Mouse (Mus musculus): ENCODE results near the gene Unk. TPM values are rescaled to one million over a fixed set of nuclear protein-coding genes. Genes with fewer than 3 reads are reported as not detected.

The Unk gene
- polyA plus RNA-seq (2015; fragmentation: Nextera tagmentation; extraction: Ambion mirVana) = 8.3 and 9.1 TPM in 2 replicates

DNA sequence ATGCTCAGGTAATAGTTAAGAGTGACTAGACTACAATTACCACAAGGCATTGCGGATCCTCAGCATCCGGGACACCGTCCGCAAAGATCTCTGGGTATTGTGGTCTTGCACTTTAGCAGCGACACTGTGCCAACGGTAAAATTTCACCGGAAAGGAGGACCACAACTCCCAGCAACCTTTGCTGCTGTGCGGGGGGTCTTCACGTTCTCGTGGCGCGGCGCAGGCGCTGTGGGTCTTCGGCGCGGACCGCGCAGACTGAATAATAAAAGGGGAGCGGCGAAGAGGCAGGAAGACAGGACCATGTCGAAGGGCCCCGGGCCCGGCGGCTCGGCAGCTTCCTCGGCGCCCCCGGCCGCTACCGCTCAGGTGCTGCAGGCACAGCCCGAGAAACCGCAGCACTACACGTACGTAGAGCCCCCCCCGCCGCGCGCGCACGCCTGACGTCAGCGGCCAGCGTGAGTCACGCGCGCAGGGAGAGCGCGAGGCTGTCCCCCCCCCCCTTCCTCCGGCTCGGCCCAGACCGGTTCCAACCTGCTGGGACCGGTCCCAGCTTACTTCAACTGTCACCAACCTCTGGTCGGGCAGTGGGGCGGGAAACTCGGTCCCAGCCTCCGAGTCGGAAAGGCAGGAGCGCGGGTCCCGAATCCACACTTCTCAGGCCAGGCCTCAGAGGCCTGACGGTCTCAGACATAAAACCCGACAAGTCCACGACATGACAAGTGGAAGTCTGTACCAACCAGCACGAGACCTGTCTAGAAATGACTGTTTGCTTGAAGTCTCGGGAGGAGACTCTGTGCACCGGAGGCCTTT is at the start of gene Unk:
Gene Unk (plus strand): TSS at position 235 of the 810 bp plus-strand sequence.
- TF ChIP-seq EP300 (optimal IDR thresholded peaks at IDR 0.05) (peak; percentile 86), CTCF (IDR thresholded peaks at IDR 0.05; ENCODE audit: low read depth) (no peak)
- H3K4me3 ChIP-seq (ENCODE audit: low read depth, low read length) = peak within 1 kb of the TSS; percentile 76
- no peaks in the 10 kb centered on the region for H3K36me3 ChIP-seq (ENCODE audit: control insufficient read depth, insufficient read depth, low read length)
- peak within 1 kb of the TSS; percentile 99 for H3K27ac ChIP-seq (replicated peaks)
- H3K9ac ChIP-seq (ENCODE audit: low read length) = peak within 1 kb of the TSS; percentile 89
- H3K9me3 ChIP-seq (ENCODE audit: control insufficient read depth, low read length) = no peaks in the 10 kb centered on the region
- H3K27me3 ChIP-seq (ENCODE audit: control insufficient read depth, insufficient read depth, low read length) = no peaks in the 10 kb centered on the region
- peak within 1 kb of the TSS; percentile 74 for H3K4me2 ChIP-seq (replicated peaks; ENCODE audit: low read depth)
- DNase-seq (ENCODE audit: low spot score) = peak; percentile 97
- under 1% methylated on average over 66 of the region's 67 CpGs for WGBS
- ATAC-seq (ENCODE audit: low FRiP score, low TSS enrichment) = peak; percentile 93
- peaks cover 3% of the 10 kb centered on the region for H3K4me1 ChIP-seq (replicated peaks; ENCODE audit: control insufficient read depth, insufficient read depth)

DNA sequence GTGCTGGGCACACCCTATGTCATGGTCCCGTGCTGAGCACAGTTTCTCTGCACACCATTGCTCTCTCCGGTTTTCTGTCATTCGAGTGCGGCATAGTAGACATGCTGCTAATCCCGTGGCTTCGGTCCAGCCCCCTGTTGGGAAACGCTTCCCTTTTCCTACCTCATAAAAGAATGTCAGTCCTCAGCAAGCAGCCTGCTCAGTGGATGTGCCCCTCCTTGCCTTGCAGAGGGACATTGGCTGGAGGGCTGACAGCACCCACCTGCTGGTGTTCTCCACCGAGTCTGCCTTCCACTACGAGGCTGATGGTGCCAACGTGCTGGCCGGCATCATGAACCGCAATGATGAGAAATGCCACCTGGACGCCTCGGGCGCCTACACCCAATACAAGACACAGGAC is 47.6 kb upstream of the Unk start:
- H3K27me3 ChIP-seq (ENCODE audit: control insufficient read depth, insufficient read depth, low read length) = no peaks in the 10 kb centered on the region
- H3K27ac ChIP-seq (replicated peaks) = no peak overlapping the region
- ATAC-seq (ENCODE audit: low FRiP score, low TSS enrichment) (no peak), DNase-seq (ENCODE audit: low spot score) (no peak)
- no peaks in the 10 kb centered on the region for H3K4me1 ChIP-seq (replicated peaks; ENCODE audit: control insufficient read depth, insufficient read depth)
- no peak overlapping the region for H3K4me2 ChIP-seq (replicated peaks; ENCODE audit: low read depth)
- no peaks in the 10 kb centered on the region for H3K36me3 ChIP-seq (ENCODE audit: control insufficient read depth, insufficient read depth, low read length)
- TF ChIP-seq EP300 (optimal IDR thresholded peaks at IDR 0.05) (no peak), CTCF (IDR thresholded peaks at IDR 0.05; ENCODE audit: low read depth) (no peak)
- no peak overlapping the region for H3K9ac ChIP-seq (ENCODE audit: low read length)
- H3K4me3 ChIP-seq (ENCODE audit: low read depth, low read length) = no peak overlapping the region
- H3K9me3 ChIP-seq (ENCODE audit: control insufficient read depth, low read length) = no peaks in the 10 kb centered on the region
- 84% methylated on average over 15 of the region's 15 CpGs for WGBS

DNA sequence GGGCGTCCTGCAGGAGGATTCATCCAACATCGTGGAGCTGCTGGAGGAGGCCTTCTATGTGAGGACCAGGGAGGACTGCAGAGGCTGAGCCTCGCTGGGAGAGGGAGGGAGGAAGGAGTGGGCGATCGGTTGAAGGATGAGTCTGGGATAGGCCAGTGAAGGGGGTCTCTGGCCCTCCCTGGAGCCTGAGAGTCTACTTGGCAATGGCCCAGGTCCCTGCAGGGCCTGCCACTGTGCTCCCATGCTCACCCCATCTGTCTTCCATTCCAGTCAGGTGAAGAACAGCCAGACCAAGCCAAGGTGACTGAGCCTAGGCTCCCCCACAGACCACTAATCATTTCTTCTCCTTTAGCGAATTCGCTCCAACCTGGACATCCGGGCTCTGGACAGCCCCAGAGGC is 46.8 kb upstream of the Unk start:
- no peaks in the 10 kb centered on the region for H3K36me3 ChIP-seq (ENCODE audit: control insufficient read depth, insufficient read depth, low read length)
- WGBS = 76% methylated on average over 6 of the region's 8 CpGs
- ATAC-seq (ENCODE audit: low FRiP score, low TSS enrichment) = no peak

DNA sequence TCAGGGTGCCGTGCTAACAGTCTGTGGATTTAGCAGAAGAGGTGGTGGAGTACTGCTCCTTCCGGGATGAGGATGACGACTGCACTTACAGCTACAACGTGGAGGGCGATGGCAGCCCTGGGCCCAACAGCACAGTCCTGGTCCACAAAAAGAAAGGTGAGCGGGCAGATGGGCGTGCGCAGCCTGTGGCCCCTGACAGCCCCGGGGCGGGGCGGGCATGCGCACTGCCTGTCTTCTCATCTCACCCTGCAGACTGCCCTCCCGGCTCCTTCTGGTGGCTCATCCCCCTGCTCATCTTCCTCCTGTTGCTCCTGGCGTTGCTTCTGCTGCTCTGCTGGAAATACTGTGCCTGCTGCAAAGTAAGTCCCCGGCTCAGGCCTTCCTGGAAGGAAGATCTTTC is 40.4 kb upstream of the Unk start:
- no peak overlapping the region for H3K9ac ChIP-seq (ENCODE audit: low read length)
- no peak overlapping the region for H3K27ac ChIP-seq (replicated peaks)
- DNase-seq (ENCODE audit: low spot score) = no peak
- H3K9me3 ChIP-seq (ENCODE audit: control insufficient read depth, low read length) = no peaks in the 10 kb centered on the region
- no peak overlapping the region for H3K4me3 ChIP-seq (ENCODE audit: low read depth, low read length)
- H3K36me3 ChIP-seq (ENCODE audit: control insufficient read depth, insufficient read depth, low read length) = no peaks in the 10 kb centered on the region
- H3K4me2 ChIP-seq (replicated peaks; ENCODE audit: low read depth) = no peak overlapping the region
- no peaks in the 10 kb centered on the region for H3K4me1 ChIP-seq (replicated peaks; ENCODE audit: control insufficient read depth, insufficient read depth)
- no peaks in the 10 kb centered on the region for H3K27me3 ChIP-seq (ENCODE audit: control insufficient read depth, insufficient read depth, low read length)
- WGBS = 39% methylated on average over 15 of the region's 15 CpGs
- ATAC-seq (ENCODE audit: low FRiP score, low TSS enrichment) = no peak
- TF ChIP-seq CTCF (IDR thresholded peaks at IDR 0.05; ENCODE audit: low read depth) (no peak), EP300 (optimal IDR thresholded peaks at IDR 0.05) (no peak)

More for the DNA sequence above, 46.8 kb upstream of the Unk start:
- DNase-seq (ENCODE audit: low spot score) = no peak
- TF ChIP-seq CTCF (IDR thresholded peaks at IDR 0.05; ENCODE audit: low read depth) (no peak), EP300 (optimal IDR thresholded peaks at IDR 0.05) (no peak)
- Histone ChIP-seq H3K9ac (ENCODE audit: low read length) (no peak overlapping the region), H3K4me2 (replicated peaks; ENCODE audit: low read depth) (no peak overlapping the region), H3K9me3 (ENCODE audit: control insufficient read depth, low read length) (no peaks in the 10 kb centered on the region), H3K4me1 (replicated peaks; ENCODE audit: control insufficient read depth, insufficient read depth) (no peaks in the 10 kb centered on the region), H3K4me3 (ENCODE audit: low read depth, low read length) (no peak overlapping the region), H3K27me3 (ENCODE audit: control insufficient read depth, insufficient read depth, low read length) (no peaks in the 10 kb centered on the region), H3K27ac (replicated peaks) (no peak overlapping the region)

DNA sequence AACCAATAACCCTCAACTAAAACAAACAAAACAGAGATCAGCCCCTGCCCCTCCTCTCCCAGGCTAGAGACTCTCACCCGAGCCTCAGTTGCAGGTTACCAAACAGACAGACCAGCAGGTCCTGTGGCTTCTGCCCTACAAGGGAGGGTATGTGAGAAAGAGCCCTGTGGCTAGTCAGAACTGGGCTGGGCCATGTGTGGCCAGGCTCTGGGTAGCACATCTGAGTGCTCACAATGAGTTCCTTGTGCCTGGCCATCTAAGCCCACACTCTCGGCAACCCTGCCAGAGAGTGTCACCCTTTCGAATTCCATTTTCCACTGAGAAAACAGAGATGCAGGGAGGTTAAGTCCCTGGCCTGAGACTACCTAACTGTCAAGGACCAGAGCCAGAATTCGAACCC is 38.0 kb upstream of the Unk start:
- no peaks in the 10 kb centered on the region for H3K36me3 ChIP-seq (ENCODE audit: control insufficient read depth, insufficient read depth, low read length)
- DNase-seq (ENCODE audit: low spot score) (no peak), ATAC-seq (ENCODE audit: low FRiP score, low TSS enrichment) (no peak)
- no peaks in the 10 kb centered on the region for H3K9me3 ChIP-seq (ENCODE audit: control insufficient read depth, low read length)
- no peaks in the 10 kb centered on the region for H3K27me3 ChIP-seq (ENCODE audit: control insufficient read depth, insufficient read depth, low read length)
- WGBS = 48% methylated on average over 4 of the region's 4 CpGs
- H3K4me2 ChIP-seq (replicated peaks; ENCODE audit: low read depth) = no peak overlapping the region
- H3K27ac ChIP-seq (replicated peaks) = no peak overlapping the region
- no peak overlapping the region for H3K9ac ChIP-seq (ENCODE audit: low read length)
- TF ChIP-seq CTCF (IDR thresholded peaks at IDR 0.05; ENCODE audit: low read depth) (no peak), EP300 (optimal IDR thresholded peaks at IDR 0.05) (no peak)
- no peaks in the 10 kb centered on the region for H3K4me1 ChIP-seq (replicated peaks; ENCODE audit: control insufficient read depth, insufficient read depth)
- H3K4me3 ChIP-seq (ENCODE audit: low read depth, low read length) = no peak overlapping the region

DNA sequence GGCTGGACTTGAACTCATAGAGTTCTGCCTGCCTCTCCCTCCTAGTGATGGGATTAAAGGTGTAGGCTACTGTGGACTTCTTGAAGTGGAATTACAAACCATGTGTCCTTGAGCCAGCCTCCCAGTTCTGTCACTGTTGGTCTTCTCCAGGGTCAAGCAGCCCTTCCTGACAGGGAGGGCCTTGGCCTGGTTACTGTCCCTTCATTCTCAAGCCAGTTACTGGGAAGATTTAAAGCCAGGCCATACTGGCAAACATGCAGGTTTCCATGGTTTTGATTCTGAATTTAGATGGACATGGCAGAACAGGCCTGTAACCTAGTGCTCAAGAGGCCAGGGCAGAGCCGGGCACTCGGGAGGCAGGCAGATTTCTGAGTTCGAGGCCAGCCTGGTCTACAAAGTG is 34.9 kb upstream of the Unk start:
- ATAC-seq (ENCODE audit: low FRiP score, low TSS enrichment) (no peak), DNase-seq (ENCODE audit: low spot score) (no peak)
- no peak overlapping the region for H3K4me2 ChIP-seq (replicated peaks; ENCODE audit: low read depth)
- H3K27ac ChIP-seq (replicated peaks) = no peak overlapping the region
- no peaks in the 10 kb centered on the region; the same call in 1 of the 2 replicates for H3K4me1 ChIP-seq (replicated peaks; ENCODE audit: control insufficient read depth, insufficient read depth)
- no peaks in the 10 kb centered on the region for H3K27me3 ChIP-seq (ENCODE audit: control insufficient read depth, insufficient read depth, low read length)
- H3K9ac ChIP-seq (ENCODE audit: low read length) = no peak overlapping the region
- H3K4me3 ChIP-seq (ENCODE audit: low read depth, low read length) = no peak overlapping the region
- no peaks in the 10 kb centered on the region for H3K9me3 ChIP-seq (ENCODE audit: control insufficient read depth, low read length)
- WGBS = 91% methylated on average over 3 of the region's 3 CpGs
- H3K36me3 ChIP-seq (ENCODE audit: control insufficient read depth, insufficient read depth, low read length) = no peaks in the 10 kb centered on the region
- TF ChIP-seq EP300 (optimal IDR thresholded peaks at IDR 0.05) (no peak), CTCF (IDR thresholded peaks at IDR 0.05; ENCODE audit: low read depth) (no peak)

Measured in stomach, postnatal 0 days (tissue).